Comparison of ENCODE assay signal across 9 mouse cellular contexts in genomic region chr5:148978458-148979165, GRCm38 (mm10). TPM values are rescaled to one million over a fixed set of nuclear protein-coding genes. Genes with fewer than 3 reads are reported as not detected.
DNase-seq lines count a peak whose midpoint lies in the region; ATAC-seq and TF ChIP-seq lines count a peak whose summit lies in the region.
"Had no signal": no experiment of that assay in that cellular context is flagged by ENCODE, and none has a peak within 500 bp of the region (broad histone marks: within the 10 kb centered on the region; RNA-seq: fewer than 3 reads in every experiment).

No protein-coding gene starts in this region.

- H3K27me3 ChIP-seq in spleen, adult 2 months (ENCODE audit: control insufficient read depth, insufficient read depth, low read length): no peaks in the 10 kb centered on the region
- no peaks in the 10 kb centered on the region for H3K27me3 ChIP-seq in intestine, postnatal 0 days (replicated peaks; ENCODE audit: control insufficient read depth, insufficient read depth, low read length)
- no peaks in the 10 kb centered on the region for H3K27me3 ChIP-seq in liver, embryonic 13.5 days
- no peaks in the 10 kb centered on the region for H3K27me3 ChIP-seq in forebrain, embryonic 15.5 days

- ATAC-seq in intestine, postnatal 0 days: peak; percentile 77
- peak; percentile 54 for ATAC-seq in liver, embryonic 13.5 days (ENCODE audit: low read depth)
- no peak for ATAC-seq in forebrain, embryonic 15.5 days (replicated peaks)

- no peak for TF ChIP-seq POLR2A in spleen, adult 2 months (IDR thresholded peaks at IDR 0.05; ENCODE audit: low read depth, low read length)

- peak in 1 of 2 experiments; percentile 20 for DNase-seq in spleen, adult 2 months (ENCODE audit: low read depth in 1 of 2, low spot score in 2 of 2)
- no peak for DNase-seq in spleen, adult 18-20 months
- no peak for DNase-seq in liver, embryonic 13.5 days
- no peak for DNase-seq in left cerebral cortex, adult 11 months (ENCODE audit: low spot score)
- DNase-seq in retina, embryonic 14.5 days (ENCODE audit: low spot score): no peak
- DNase-seq: adrenal gland, postnatal 14 days had no signal

- WGBS in spleen, adult 2 months: 44% methylated on average over 18 of the region's 18 CpGs
- WGBS in intestine, postnatal 0 days: 36% methylated on average over 18 of the region's 18 CpGs
- WGBS in liver, embryonic 13.5 days (ENCODE audit: insufficient replicate concordance): 55% methylated on average over 18 of the region's 18 CpGs
- 62% methylated on average over 18 of the region's 18 CpGs for WGBS in forebrain, embryonic 15.5 days

- peak overlapping the region; percentile 21 for H3K4me2 ChIP-seq in intestine, postnatal 0 days (replicated peaks; ENCODE audit: low read depth)
- H3K4me2 ChIP-seq in liver, embryonic 13.5 days: no peak overlapping the region
- no peak overlapping the region for H3K4me2 ChIP-seq in forebrain, embryonic 15.5 days (replicated peaks)

- H3K9ac ChIP-seq in intestine, postnatal 0 days (ENCODE audit: low read depth, low read length): no peak overlapping the region
- no peak overlapping the region for H3K9ac ChIP-seq in liver, embryonic 13.5 days
- H3K9ac ChIP-seq in forebrain, embryonic 15.5 days (replicated peaks): no peak overlapping the region

- peak overlapping the region; percentile 89 for H3K27ac ChIP-seq in spleen, adult 2 months (ENCODE audit: insufficient read depth, low read length)
- peak overlapping the region; percentile 15 for H3K27ac ChIP-seq in intestine, postnatal 0 days (ENCODE audit: low read depth, low read length)
- peak overlapping the region; percentile 82 for H3K27ac ChIP-seq in liver, embryonic 13.5 days
- no peak overlapping the region for H3K27ac ChIP-seq in forebrain, embryonic 15.5 days (replicated peaks)

- H3K4me1 ChIP-seq in spleen, adult 2 months (ENCODE audit: control insufficient read depth, insufficient read depth, insufficient read length): peaks cover 25% of the 10 kb centered on the region; the same call in 1 of the 2 replicates
- 0 out of 2 replicates have a peak, but pooled peaks cover 5% of the 10 kb centered on the region for H3K4me1 ChIP-seq in intestine, postnatal 0 days (replicated peaks; ENCODE audit: control insufficient read depth, insufficient read depth, low read length)
- H3K4me1 ChIP-seq in liver, embryonic 13.5 days (replicated peaks): peaks cover 38% of the 10 kb centered on the region
- H3K4me1 ChIP-seq in forebrain, embryonic 15.5 days: no peaks in the 10 kb centered on the region

- H3K36me3 ChIP-seq in spleen, adult 2 months (ENCODE audit: control insufficient read depth, insufficient read depth, low read length): no peaks in the 10 kb centered on the region
- H3K36me3 ChIP-seq in intestine, postnatal 0 days (ENCODE audit: control insufficient read depth, insufficient read depth): no peaks in the 10 kb centered on the region
- H3K36me3 ChIP-seq in liver, embryonic 13.5 days: no peaks in the 10 kb centered on the region
- no peaks in the 10 kb centered on the region for H3K36me3 ChIP-seq in forebrain, embryonic 15.5 days

- H3K9me3 ChIP-seq in intestine, postnatal 0 days (ENCODE audit: control insufficient read depth): no peaks in the 10 kb centered on the region
- H3K9me3 ChIP-seq in liver, embryonic 13.5 days (replicated peaks): 0 out of 2 replicates have a peak, but pooled peaks cover under 1% of the 10 kb centered on the region
- 0 out of 2 replicates have a peak, but pooled peaks cover under 1% of the 10 kb centered on the region for H3K9me3 ChIP-seq in forebrain, embryonic 15.5 days

- no peak for TF ChIP-seq CTCF in spleen, adult 2 months (IDR thresholded peaks at IDR 0.05; ENCODE audit: extremely low read depth, insufficient read depth, insufficient read length, insufficient replicate concordance)
- TF ChIP-seq CTCF in intestine, postnatal 0 days (IDR thresholded peaks at IDR 0.05; ENCODE audit: low read depth): no peak

- no peak overlapping the region for H3K4me3 ChIP-seq in spleen, adult 2 months (ENCODE audit: extremely low read depth, insufficient read depth, insufficient read length)
- no peak overlapping the region for H3K4me3 ChIP-seq in intestine, postnatal 0 days (ENCODE audit: low read depth, low read length)
- no peak overlapping the region for H3K4me3 ChIP-seq in liver, embryonic 13.5 days (replicated peaks)
- H3K4me3 ChIP-seq in forebrain, embryonic 15.5 days: no peak overlapping the region

RNA-seq across cellular contexts. Expression of gene Gm42791, which starts 16.3 kb away (rescaled TPM):
- not detected in 2 replicates for polyA plus RNA-seq in spleen, adult 2 months (2012; rRNA removed)
- polyA plus RNA-seq in intestine, postnatal 0 days (2015; fragmentation: Nextera tagmentation; extraction: Ambion mirVana): not detected in 2 replicates
- 0.32 and 0.86 TPM in 2 replicates for polyA plus RNA-seq in liver, embryonic 13.5 days (2015; fragmentation: Nextera tagmentation; extraction: Ambion mirVana)
- 5.6 and 7.4 TPM in 2 replicates for polyA plus RNA-seq in forebrain, embryonic 15.5 days (2015; fragmentation: Nextera tagmentation; extraction: Ambion mirVana)
- polyA plus RNA-seq: neural tube, embryonic 14.5 days had no signal

RNA-seq across cellular contexts. Expression of gene Katnal1, which starts 49.5 kb away (rescaled TPM):
- polyA plus RNA-seq in spleen, adult 2 months (2012; rRNA removed): 2.4 and 2.5 TPM in 2 replicates
- polyA plus RNA-seq in intestine, postnatal 0 days (2015; fragmentation: Nextera tagmentation; extraction: Ambion mirVana): 2.7 and 2.9 TPM in 2 replicates
- polyA plus RNA-seq in liver, embryonic 13.5 days (2015; fragmentation: Nextera tagmentation; extraction: Ambion mirVana): 8.4 and 12.7 TPM in 2 replicates
- polyA plus RNA-seq in forebrain, embryonic 15.5 days (2015; fragmentation: Nextera tagmentation; extraction: Ambion mirVana): 35.0 and 36.3 TPM in 2 replicates
